Mouse (Mus musculus) C2C12 (cell line): ENCODE measurements around the gene Tmem132a.

Experiments
- CTCF ChIP-seq: IDR thresholded peaks from one replicate; pipeline ENCODE4 v1.5.1; 2011; ENCODE audit not compliant: control insufficient read depth, insufficient read depth, insufficient read length
- FOSL1 ChIP-seq: IDR thresholded peaks from one replicate; pipeline ENCODE4 v1.8.0; 2011; ENCODE audit warnings: mild to moderate bottlenecking, low read length; ENCODE audit not compliant: poor library complexity, insufficient read depth, severe bottlenecking
- MAX ChIP-seq: IDR thresholded peaks from one replicate; pipeline ENCODE4 v1.6.1; 2011; ENCODE audit warnings: mild to moderate bottlenecking, control low read depth
- MYOD1 ChIP-seq: IDR thresholded peaks from one replicate; pipeline ENCODE4 v1.6.1; 2011; ENCODE audit warnings: low read depth; ENCODE audit not compliant: control insufficient read depth, insufficient read length
- USF1 ChIP-seq: IDR thresholded peaks from one replicate; pipeline ENCODE4 v1.6.1; 2011; ENCODE audit warnings: low read depth, mild to moderate bottlenecking, control low read depth, moderate library complexity

GRCm38 (mm10) chr19:10808524-10809233 is 61.1 kb downstream of the Tmem132a start:
- no peak for TF ChIP-seq CTCF
- TF ChIP-seq USF1: no peak
- no peak for TF ChIP-seq MAX
- no peak for TF ChIP-seq MYOD1
- no peak for TF ChIP-seq FOSL1
